Mouse (Mus musculus): Measurements from ENCODE around the gene Hsd3b4.
"Not testable (repeated sequence)": the region's sequence is repeated elsewhere in the genome, so short reads cannot be mapped to it uniquely, and the experiment has no call there.

The Hsd3b4 gene
- long read RNA-seq, experiment 1, result 0 reads
- long read RNA-seq, experiment 2, result 0 reads

GRCm38 (mm10) chr3:98510414-98510813 lies at the start of gene Hsd3b4:
Gene Hsd3b4, minus strand, starts transcription at chr3:98510514.
- intact Hi-C loops (cut with DNase I), result not testable (repeated sequence)

DNA sequence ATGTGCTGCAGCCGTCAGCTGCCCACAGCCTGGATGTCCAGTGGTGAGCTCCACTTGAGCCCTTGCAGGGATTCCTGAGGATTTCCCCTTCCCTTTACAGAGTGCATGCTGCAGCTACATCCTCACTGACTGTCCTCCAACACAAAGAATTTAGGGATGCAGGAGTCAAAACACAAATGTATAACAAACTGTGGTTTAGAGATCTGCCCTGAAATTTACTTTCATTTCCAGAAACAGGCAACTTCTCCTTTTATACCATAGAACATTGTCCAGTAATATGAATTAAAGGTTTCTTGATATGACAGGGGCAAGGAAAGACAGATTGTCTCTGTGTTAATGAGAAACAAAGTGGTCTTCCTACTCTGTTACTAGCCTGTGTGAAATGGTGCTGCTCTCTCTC lies 40.5 kb upstream of the Hsd3b4 start:
- intact Hi-C loops (cut with DNase I), result not testable (repeated sequence)

DNA sequence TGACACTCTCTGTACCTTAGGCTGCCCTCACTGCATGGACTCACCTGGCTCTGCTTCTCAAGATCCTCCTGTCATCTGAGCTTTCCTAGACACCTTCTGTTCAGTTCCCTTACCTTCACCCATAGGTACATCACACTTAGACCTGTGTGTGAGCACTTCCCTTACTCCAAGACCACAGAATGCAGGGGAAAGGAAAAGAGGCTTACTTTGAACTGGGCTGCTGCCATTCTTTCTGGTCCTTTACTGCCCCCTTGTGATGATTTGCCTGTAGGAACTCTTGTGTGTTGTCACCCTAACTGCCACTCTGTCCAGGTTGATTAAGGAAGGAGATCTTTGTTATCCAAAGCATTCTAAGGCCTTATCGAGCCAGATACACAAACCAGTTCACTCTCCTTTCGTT lies 39.9 kb upstream of the Hsd3b4 start:
- intact Hi-C loops (cut with DNase I), result not testable (repeated sequence)

DNA sequence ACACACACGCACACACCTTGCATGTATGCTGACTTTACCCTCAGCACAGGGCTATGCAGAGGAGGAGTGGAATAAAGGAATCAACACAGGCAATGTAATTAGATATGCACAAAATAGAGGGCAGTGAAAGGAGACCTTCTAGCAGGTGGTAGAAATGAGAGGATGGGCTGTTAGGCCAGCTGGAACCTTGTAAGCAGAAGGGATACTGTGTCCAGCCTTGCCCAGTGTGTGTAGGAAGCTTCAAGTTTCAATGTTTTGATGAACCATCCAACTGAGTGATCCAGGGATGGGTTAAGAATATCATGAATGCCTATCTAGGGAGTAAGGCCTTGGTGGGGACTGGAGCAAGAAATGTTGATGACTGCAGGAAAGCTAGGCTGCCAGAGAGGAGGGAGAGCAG lies 38.2 kb upstream of the Hsd3b4 start:
- intact Hi-C loops (cut with DNase I), result not testable (repeated sequence)

GRCm38 (mm10) chr3:98547641-98548040 lies 37.3 kb upstream of the Hsd3b4 start:
- intact Hi-C loops (cut with DNase I), result not testable (repeated sequence)

DNA sequence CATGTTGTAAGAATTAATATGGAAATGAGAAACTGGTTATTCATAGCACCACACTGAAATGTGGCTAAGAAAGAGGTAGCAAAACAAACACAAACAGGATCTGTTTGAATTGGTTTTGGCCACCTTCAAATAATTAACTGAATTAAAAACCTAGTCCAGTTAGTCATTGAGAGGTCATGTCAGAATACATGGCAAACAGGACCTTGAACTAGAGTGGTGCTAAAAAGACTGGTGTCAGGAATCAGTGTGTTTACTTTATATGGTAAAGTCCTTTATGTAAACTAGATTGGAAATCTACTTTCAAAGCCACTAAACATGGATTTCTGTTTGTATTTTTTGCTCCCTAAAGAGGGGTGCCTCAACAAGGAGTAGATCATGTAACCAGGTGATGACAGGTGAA lies 14.7 kb upstream of the Hsd3b4 start:
- intact Hi-C loops (cut with DNase I), result not testable (repeated sequence)

DNA sequence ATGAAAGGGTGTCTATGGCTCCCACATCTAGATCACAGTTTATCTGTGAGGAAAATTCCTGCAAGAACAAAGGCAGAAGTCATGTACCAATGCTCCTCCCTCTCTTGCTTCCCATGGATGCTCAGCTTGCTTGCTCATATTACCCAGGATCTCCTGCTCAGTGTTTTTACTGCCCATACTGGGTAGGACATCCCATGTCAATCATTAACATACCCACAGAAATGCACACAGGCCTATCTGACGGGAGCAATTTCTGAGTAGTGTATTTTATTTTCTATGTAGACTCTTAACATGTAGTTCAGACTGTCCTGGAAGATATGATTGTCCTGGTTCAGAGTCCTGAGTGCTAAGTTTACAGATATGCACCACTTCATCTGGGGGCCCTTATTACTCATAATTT lies 14.2 kb upstream of the Hsd3b4 start:
- intact Hi-C loops (cut with DNase I), result not testable (repeated sequence)

DNA sequence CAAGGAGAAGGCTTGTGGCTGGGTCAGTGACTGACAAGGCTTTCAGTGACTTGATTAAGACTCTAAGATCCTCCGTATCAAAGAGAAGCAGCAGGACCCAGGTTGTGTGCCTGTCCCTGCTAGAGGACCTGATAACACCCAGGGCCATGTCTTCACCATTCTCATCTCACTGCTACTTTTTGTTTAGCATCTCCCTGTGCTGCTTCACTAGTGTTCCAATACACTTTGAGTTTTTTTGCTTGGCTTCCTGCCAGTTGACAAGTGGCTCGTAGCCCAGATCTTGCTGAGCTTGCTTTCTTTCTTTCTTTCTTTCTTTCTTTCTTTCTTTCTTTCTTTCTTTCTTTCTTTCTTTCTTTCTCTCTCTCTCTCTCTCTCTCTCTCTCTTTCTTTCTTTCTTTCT lies 12.5 kb upstream of the Hsd3b4 start:
- intact Hi-C loops (cut with DNase I), result not testable (repeated sequence)

- intact Hi-C loops (cut with DNase I), result not testable (repeated sequence)
Measured at GRCm38 (mm10) chr3:98507229-98507628, 3.1 kb downstream of the Hsd3b4 start.

GRCm38 (mm10) chr3:98497401-98497800 lies 12.9 kb downstream of the Hsd3b4 start:
- intact Hi-C loops (cut with DNase I), result not testable (repeated sequence)

DNA sequence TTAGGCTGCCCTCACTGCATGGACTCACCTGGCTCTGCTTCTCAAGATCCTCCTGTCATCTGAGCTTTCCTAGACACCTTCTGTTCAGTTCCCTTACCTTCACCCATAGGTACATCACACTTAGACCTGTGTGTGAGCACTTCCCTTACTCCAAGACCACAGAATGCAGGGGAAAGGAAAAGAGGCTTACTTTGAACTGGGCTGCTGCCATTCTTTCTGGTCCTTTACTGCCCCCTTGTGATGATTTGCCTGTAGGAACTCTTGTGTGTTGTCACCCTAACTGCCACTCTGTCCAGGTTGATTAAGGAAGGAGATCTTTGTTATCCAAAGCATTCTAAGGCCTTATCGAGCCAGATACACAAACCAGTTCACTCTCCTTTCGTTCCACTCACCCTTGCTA lies 13.6 kb downstream of the Hsd3b4 start:
- intact Hi-C loops (cut with DNase I), result not testable (repeated sequence)

GRCm38 (mm10) chr3:98495055-98495454 lies 15.3 kb downstream of the Hsd3b4 start:
- intact Hi-C loops (cut with DNase I), result not testable (repeated sequence)

DNA sequence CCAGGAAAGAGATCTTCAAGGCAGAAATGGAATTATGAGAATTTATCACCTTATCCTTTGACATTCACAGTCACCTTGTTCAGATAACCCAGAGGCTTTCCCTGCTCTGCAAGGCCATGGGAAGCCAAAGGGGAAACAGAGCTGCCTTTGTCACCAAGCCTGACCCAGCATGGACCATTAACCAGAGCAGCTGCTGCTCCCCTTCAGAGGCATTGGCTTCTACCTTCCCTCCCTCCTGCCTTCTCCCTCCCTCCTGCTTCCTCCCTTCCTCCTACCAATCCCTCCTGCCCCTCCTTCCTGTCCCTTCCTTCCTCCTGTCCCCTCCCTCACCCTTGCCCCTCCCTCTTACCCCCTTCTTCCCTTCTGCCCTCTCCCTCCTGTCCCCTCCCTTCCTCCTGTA lies 16.1 kb downstream of the Hsd3b4 start:
- intact Hi-C loops (cut with DNase I), result not testable (repeated sequence)

DNA sequence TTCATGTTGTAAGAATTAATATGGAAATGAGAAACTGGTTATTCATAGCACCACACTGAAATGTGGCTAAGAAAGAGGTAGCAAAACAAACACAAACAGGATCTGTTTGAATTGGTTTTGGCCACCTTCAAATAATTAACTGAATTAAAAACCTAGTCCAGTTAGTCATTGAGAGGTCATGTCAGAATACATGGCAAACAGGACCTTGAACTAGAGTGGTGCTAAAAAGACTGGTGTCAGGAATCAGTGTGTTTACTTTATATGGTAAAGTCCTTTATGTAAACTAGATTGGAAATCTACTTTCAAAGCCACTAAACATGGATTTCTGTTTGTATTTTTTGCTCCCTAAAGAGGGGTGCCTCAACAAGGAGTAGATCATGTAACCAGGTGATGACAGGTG lies 38.8 kb downstream of the Hsd3b4 start:
- intact Hi-C loops (cut with DNase I), result not testable (repeated sequence)

- intact Hi-C loops (cut with DNase I), result not testable (repeated sequence)
Measured at GRCm38 (mm10) chr3:98471057-98471456, 39.3 kb downstream of the Hsd3b4 start.

DNA sequence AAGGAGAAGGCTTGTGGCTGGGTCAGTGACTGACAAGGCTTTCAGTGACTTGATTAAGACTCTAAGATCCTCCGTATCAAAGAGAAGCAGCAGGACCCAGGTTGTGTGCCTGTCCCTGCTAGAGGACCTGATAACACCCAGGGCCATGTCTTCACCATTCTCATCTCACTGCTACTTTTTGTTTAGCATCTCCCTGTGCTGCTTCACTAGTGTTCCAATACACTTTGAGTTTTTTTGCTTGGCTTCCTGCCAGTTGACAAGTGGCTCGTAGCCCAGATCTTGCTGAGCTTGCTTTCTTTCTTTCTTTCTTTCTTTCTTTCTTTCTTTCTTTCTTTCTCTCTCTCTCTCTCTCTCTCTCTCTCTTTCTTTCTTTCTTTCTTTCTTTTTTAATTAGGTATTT lies 41.0 kb downstream of the Hsd3b4 start:
- intact Hi-C loops (cut with DNase I), result not testable (repeated sequence)

- intact Hi-C loops (cut with DNase I), result not testable (repeated sequence)
Measured at GRCm38 (mm10) chr3:98457026-98457425, 53.3 kb downstream of the Hsd3b4 start, which contains the start of gene Gm4450. Gene Gm4450, minus strand, starts transcription at chr3:98457126.

DNA sequence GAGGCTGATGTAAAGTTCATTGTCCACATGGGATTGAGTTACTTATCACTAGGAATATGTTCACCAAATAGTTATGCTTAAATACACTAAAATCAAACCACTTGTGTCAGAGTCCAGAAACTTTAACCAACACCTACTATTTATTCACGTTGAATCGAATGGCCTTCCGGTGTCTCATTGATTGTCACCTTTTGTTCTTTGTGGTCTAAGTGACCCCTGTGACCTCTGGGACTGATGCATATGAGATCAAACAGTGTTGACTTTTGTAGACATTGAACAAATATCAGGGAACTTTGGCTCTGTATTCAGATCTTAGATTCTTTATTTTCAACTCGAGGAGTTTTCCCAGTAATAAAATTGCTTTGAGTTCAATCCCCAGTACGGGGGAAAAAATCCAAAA lies 56.5 kb downstream of the Hsd3b4 start:
- intact Hi-C loops (cut with DNase I), result not testable (repeated sequence)

All from adrenal gland (tissue).